Mouse (Mus musculus): ENCODE results near the gene Tbxas1.

The Tbxas1 gene

DNA sequence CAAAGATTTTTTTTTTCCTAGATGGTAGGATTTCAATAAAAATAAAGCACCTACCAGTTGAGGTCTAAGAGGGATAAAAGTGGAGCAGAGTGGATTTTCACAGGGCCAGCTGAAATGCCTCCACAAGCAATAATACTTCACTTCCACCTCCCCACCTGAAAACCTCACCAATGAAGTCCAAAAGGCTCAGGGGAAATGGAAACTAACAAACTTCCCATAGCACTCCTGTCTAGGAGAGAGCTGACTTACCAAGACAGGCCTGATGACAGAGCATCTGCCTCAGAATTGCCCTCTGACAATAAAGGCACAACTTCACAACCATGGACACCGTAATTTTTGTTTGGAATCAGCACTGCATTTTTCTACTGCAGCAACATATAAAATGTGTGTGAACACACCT lies 15.4 kb upstream of the Tbxas1 start:
- DNase-seq (ENCODE audit: low spot score): no peak

DNA sequence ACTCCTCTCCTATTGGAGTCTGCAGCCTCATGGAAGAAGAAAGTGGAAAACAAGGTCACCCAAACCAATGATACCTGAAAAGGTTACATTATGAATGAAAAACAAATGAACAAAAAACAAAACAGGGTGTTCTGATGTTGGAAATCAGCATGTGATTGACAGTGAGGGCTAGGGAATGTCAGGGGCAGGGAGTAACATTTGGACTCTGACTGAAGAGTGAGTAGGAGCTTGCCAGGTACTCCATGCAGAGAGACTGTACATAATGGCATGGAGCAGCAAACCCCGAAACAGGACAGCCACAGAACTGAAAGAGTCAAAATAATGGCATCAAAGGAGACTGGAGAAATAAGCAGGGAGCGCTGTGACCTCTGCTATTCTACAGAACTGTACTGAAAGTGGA lies 14.9 kb upstream of the Tbxas1 start:
- DNase-seq (ENCODE audit: low spot score): no peak

DNA sequence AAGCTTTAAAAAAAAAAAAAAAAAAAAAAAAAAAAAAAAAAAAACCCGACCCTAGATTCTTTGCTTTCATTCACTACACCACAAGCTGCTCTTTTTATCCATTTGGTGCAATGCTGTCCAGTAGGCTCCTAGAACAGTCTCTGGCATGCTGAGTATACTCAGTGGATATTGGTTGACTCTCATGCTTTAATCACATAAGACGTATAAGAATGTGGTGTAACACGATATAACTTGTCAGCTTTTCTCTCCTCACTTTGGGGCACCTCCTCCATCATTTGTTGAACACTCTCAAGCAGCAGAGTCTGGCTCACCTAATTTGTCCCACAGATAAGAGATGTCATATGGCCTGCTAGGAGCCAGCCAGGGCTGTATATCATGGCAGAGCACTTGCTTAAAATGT lies 11.6 kb upstream of the Tbxas1 start:
- no peak for DNase-seq (ENCODE audit: low spot score)

DNA sequence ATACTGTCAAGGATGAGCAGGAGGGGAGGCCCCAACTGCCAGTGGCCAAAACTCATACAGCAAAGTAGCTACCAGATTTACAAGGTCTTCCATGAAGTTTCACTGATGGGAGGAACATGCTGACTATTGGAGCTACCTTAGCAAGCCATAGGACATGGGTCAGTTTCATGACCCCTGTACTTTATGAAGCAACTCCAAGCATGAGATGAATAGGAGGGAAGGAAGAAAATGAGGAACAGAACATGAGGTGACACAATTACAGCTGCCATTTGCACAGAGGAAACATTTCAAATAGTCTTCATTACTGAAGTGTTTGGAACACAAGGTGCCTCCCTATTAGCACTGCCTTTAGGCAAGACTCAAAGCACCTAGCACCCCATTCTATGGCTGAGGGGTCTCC lies 9.4 kb upstream of the Tbxas1 start:
- no peak for DNase-seq (ENCODE audit: low spot score)

DNA sequence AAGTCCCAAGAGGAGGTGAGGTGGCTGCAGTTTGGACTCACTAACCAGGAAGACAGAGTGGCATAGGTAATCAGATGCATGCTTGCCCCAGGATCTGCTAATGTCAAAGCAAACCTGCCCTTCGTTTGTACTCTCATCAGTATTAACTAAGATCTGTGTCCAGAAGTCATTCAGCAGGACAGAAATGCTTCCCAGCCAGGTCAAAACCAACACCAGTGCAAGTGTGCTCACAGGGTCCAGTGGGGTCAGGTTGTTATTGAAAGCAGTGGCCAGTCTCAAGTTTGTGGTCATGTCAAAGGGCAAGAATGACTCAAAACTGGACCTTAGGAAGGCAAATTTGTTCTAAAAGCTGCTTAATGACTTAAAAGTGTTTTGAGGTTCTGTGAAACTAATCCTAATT lies 8.8 kb upstream of the Tbxas1 start:
- no peak for DNase-seq (ENCODE audit: low spot score)

DNA sequence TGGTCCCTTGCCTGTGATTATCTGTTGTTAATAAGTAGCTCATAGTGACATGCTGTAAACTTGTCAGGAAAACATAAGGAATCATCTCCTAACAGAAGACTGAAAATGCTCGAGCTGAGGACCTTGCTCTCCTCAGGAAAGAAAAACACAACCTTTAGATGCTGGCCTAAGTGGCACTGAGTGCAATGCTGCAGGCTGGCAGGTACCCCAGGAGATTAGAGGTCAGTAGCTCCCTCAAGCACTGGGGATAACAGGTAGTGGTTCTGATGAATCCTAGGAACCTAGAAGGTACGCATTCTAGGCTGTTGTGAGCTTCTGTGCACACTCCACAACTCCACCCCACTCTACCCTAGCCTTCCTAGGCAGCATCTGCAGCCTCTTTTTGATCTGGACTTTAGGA lies 8.4 kb upstream of the Tbxas1 start:
- DNase-seq (ENCODE audit: low spot score): no peak

DNA sequence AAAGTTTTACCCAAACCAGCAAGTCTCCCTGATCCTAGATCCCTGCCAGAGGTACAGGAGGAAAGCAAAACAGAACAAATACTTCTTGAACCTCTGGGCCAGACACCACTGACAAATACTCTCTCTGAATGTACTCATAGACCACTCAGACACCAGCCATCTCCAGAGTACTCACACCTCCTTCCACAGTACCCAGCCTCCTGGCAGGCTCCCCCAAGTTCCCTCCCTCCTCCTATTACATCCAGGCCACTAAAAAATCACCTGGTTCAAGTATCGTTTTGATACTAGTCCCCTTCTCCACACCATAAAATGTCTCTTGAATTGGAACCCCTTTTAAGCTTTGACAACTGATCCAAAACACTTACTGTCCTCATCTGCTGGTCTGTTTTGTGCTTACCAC lies 7.9 kb upstream of the Tbxas1 start:
- DNase-seq (ENCODE audit: low spot score): no peak

DNA sequence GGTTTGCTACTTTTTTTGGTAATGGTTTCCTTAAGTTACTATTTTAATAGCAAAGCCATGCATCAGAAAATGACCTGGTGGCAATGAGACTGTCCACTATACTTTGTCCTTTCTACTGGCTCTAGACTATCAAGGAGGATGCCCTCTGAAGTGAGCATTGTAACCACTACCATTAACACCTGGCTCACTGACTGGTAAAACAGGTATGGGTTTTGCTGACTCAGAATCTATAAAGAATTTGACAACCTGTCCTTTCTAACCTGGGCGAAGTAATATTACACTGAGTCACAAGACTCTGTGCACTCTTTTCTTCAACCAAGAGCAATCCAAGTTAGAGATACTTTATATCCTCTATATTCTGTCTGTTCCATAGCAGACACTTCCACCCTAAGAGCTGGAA lies 6.2 kb upstream of the Tbxas1 start:
- DNase-seq (ENCODE audit: low spot score): no peak

DNA sequence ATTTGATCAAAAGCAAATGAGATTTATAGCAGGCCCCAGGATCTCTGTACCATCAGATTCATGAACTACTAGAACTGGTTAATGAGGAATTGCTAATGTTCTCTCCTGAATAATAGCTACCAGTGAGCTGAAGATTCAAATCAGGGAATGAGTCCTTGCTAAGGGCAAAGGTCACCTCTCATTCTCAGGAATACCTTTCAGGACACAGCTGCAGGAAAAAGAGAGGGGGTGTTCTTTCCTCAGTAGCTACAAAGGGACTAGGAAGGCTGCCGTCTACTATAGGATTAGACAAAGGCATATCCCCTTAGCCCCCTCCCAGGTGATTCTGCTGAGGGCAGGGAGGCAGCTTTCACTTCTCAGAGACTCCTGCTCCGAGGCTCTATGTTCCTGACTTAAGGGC lies 5.1 kb upstream of the Tbxas1 start:
- DNase-seq (ENCODE audit: low spot score): no peak

DNA sequence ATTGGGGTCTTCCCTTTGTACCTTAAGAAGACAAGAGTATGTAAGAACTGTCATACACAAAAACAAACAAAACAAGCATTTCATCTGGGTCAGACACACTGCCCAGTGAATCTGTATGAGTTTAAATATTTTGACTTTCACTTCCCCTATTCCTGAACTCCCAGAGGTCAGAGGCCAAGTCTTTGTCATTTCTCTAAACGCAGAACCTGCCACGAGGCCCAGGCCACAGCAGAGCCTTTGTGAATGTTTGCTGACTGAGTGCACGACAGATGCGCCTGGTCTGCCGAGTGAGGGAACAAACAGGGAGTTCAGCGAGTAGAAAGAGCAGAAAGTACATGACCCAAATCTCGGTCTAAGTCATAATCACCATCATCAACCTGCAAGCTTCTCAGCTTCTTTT lies 4.2 kb upstream of the Tbxas1 start:
- DNase-seq (ENCODE audit: low spot score): no peak

DNA sequence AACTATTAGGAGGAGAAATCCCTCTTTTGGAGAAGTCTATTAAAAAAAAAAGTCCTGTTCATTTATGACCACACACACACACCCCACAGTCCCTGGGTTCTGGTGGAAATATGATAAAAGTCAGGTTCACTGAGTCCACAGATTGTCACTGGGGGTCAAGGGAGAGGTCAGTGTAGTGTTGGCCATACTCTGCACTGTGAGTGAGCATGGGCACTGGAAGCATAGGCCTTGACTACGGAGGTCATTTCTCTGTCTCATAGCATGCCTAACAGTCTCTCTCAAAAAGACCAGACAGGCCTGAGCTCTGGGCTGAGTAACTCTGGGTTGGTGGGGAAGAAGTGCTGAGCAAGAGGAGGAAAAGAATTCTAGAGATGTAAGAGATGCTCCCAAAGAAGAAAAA lies 1.9 kb upstream of the Tbxas1 start:
- DNase-seq (ENCODE audit: low spot score): no peak

DNA sequence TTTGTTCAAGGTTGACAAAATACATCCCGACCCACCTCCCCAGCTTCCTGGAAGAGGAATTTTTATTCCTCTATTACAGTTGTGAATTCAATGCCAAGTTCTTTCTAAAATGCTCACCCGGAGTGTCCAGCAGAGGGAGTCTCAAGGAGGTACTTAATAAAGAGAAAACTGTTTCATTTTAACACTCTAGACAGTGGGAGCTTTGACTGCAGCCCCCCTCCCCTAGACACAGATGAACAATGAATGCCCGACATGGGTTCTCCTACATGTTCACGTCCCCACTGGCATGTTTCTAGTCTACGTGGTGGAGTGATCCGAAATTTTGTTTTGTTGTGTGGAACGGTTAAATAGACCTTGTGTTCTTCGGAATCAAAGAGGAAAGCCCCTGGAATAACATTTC lies 1.2 kb upstream of the Tbxas1 start:
- DNase-seq (ENCODE audit: low spot score): peak; percentile 63

DNA sequence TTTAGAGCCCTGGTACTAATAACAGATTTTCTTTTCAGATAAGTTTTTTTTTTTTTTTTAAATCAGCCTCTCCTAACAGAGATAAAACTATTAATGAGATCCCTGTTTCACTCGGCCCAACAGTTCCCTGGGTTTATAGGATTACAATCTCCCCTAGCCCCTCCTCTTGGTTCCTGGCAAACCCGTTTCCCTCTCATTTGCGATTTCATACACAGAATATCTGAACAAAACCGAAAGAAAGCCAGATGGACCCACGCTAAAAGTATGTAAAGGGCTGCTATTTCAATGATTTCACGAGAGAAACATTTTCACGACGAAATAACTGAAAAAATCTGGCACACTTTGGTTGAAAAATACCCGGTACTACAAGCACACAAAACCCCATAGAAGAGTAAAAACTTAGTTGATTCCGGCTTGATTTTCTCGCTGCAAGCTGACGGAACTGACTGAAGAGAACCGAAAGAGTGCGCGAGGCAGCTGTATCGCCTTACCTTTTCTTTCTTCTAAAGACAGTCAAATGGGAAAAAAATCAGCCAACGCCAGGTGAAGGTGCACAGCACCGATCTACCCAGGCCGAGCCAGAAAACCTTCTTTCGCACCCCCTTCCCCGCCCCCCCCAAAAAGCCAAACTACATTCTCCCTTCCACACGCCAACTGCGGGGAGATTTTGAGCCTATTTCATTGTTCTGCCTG lies 493 bp upstream of the Tbxas1 start:
- DNase-seq (ENCODE audit: low spot score): no peak

DNA sequence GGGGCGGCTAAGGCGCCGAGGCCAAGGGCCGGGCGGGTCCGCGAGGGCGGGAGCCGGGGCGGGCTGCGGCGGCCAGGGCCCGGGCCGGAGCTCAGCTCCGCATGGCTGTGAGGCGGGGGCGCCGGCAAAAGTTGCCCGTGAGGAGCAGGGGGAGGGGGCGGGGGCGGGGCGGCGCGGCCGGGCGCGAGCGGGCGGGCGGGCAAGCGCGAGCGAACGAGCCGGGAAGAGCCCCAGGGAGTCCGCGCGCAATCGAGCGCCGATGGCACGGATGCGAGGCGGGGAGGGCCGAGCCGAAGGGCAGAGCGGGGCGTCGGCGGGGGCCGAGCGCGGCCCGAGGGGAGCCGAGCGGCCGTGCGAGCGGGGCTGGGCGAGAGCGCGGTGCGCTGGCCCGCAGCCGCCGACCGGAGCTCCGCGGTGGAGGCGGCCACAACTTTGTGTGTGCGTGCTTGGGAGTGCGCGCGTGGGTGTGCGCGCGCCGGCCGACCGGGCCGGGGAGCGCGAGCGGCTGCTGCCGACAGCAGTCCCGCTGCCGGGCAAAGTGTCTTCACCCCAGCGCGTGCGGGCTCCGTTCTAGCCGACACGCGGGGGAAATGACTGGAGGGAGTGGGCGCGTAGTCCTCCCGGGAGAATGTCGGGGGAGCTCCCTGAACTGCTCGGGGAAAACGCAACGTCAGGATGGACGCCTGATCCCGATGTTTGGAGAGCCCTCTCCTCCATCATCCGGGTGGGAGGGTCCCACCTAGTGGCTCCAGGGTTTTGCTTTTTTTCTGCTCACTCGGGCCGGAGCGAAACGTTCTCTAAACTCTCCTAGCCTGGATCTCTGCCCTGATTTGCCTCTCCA lies 1.1 kb downstream of the Tbxas1 start, which contains the start of gene Hipk2:
Gene Hipk2, minus strand, starts transcription at position 95 of the 841 bp plus-strand sequence.
- no peak for DNase-seq (ENCODE audit: low spot score)

DNA sequence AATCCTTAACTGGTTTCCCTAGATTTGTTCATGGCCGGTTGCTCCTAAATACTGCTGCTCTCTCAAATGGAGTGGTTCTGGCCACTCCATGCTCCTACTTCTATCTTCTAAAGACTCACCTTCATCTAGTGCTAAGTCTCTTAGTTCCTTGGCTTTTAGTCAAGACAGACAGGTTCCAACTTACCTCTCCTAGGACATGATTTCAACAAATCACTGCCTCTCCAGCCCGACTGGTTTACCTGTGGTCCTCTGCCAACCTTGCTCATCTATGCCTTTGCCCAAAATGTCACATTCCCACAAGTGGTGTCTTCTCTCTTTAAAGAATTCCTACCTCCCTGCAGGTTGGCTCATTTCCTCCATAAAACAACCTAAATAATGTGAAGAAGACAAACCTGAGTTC lies 2.5 kb downstream of the Tbxas1 start:
- no peak for DNase-seq (ENCODE audit: low spot score)

DNA sequence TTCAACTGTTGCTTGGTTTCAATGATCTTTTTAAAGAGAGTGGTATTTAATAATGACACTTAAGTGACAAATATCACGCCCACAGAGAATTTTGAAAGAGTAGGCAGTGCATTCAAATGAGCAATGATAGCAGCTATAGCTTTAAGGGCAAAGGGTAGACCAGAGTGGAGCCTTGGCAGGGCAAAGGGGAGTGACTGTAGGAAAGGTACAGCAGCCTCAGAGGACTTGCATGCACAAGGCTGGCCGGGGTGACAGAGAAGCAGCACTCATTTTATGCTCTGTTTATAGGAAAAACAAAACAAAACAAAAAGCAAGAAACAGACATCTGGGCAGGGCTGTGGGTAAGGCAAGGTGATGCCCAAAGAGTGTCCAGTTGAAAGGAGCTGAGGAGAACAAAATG lies 6.3 kb downstream of the Tbxas1 start:
- DNase-seq (ENCODE audit: low spot score): no peak

DNA sequence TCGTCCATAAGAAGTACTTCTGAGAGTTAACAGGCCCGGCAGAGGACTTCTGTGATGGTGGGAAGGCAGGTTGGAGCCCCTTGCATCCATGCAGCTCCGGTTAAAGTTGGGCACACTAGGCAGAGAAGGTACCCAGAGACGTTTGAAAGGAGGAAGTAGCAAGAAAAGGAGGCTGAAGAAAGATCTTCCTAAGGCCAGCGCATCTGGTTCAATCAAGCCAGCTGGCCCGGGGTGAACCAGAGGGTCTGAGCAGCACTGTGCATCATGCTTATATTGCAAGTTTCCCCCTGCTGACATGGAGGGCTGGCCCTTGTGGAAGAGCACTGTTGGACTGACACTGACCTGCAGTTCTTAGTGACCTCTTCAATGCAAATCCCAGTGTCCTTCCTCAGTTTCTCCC lies 6.8 kb downstream of the Tbxas1 start:
- DNase-seq (ENCODE audit: low spot score): no peak

DNA sequence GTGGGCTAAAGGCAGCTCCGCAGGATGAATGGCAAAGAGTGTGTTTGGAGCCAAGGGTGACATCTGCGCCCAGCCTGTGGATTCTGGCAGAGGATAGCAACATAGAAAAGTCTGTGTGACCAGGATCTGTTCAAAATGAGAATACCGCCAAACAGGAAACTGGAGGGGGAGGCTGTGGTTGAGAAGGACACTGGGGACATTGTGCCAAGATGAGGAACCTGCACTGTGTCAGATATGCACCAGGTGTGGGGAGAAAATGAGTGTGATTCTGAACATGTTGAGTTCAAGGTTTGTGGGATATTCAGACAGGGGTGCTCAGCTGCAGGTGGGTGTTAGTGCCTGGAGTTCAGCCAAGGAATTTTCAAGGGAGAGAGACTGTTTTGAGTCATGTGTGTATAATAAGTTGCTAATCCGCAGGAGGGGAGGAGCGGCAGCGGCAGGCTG lies 7.5 kb downstream of the Tbxas1 start:
- DNase-seq (ENCODE audit: low spot score): no peak

DNA sequence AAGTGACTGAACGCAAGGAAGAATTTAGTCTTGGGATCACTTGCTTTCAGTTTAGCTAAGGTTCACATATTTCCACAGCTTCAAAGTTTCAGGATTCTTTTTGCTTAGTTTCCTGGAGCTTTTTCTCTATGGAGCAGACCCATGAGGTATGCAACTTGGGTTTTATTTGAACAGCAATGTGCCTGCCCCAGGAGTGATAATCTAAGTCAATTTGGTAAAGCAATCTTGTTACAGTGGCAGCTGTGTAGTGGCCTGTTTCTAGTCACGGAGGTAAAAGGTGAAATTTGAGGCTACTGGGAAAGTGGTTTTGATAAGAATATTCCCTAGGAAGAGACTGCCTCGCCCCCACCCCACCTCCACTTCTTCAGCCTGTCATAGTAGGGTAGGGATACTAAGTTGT lies 9.3 kb downstream of the Tbxas1 start:
- no peak for DNase-seq (ENCODE audit: low spot score)

DNA sequence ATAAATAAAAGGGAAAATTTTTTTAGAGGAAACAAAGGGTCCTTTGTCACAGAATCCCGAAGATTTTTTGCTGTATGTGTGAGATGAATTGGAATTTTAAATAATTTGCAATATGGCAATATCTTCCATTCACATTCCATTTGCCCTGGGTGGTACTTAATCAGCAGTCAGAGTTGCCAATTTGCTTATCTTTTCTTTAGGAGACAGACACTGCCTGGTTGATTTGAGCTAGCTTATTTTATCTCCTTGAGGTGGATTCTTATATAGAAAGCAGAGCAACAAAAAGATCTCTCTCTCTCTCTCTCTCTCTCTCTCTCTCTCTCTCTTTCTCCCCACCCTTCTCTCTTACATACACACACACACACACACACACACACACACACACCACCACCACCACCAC lies 9.9 kb downstream of the Tbxas1 start:
- DNase-seq (ENCODE audit: low spot score): no peak

DNA sequence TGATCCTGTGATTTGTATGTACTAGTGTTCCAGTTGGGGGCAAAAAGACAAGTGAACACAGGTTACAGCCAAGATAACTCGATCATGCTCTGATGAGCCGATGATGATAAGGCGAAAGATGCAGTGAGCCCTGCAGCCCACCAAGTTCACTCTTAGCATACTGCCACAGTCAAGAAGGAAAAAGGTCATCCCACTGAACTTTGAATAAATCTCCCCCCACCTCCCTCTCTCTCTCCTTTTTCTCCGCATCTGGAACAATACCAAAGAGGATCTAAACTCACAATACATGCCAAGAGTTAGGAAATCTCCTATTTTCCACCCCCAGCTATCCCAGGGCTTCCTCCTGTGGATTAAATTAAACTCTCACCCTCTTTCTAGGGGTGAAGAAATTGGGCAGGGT lies 12.2 kb downstream of the Tbxas1 start:
- no peak for DNase-seq (ENCODE audit: low spot score)

DNA sequence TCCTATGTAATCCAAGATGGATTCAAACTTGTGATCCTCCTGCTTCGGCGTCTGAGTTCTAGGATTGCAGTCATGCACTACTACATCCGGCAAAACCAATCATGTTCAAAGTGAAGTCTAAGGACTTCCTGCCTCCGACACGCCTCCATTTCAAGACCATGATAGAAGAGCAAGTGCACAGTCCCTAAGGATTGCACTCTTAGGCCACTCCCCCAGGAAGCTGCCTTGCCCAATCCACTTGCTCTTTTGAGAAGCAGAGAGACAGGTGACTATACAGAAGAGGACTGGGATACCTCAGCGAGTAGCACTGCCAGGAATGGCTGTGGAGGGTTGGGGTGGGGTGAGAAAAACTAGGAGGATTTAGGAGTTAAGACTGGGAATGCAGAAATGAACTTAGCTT lies 14.0 kb downstream of the Tbxas1 start:
- DNase-seq (ENCODE audit: low spot score): no peak

DNA sequence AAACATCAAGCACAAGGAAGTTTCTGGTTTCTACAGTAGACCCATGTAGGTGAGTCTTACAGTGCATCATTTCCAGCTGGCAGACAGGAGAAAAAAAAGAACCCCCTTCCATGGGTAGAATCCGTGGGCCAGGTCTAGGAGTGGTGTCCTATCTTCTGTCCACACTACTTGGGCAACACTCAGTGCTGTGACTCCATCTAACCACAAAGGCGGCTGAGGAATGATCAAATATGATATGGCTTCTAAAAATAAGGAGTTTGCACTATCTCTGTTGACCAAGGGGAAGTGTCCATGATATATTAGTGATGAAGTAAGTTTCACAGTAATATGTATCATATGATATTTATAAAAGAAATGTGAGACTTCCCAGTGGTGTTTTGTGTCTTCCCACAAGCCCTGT lies 16.8 kb downstream of the Tbxas1 start:
- DNase-seq (ENCODE audit: low spot score): no peak

DNA sequence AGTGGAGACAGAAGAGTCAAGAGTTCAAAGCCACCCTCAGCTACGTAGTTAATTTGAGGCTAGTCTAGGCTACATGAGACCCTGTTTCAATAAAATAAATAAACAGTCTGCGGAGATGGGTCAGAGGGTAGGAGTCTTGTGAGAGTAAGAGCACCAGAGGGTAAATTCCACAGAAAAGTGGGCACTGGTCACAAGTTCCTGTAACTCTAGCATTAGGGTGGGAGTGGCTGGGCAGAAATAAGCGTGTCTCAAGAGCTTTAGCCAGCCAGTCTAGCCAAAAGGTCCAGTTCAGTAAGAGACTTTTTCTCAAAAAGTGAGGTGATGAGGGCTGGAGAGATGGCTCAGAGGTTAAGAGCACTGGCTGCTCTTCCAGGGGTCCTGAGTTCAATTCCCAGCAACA lies 18.4 kb downstream of the Tbxas1 start:
- no peak for DNase-seq (ENCODE audit: low spot score)

Data from layer of hippocampus, adult 9-10 months (tissue).